Mouse (Mus musculus) 416B (cell line): ENCODE measurements around the gene Cacna1c.

Source experiments
- DNase-seq: peaks from one replicate; pipeline ENCODE4 v3.0.0; 2011; ENCODE audit warnings: low read depth

Gene Cacna1c

GRCm38 (mm10) chr6:118922328-118923211 lies 273.6 kb downstream of the Cacna1c start:
- peak; percentile 50 for DNase-seq

GRCm38 (mm10) chr6:118908176-118908575 lies 288.0 kb downstream of the Cacna1c start:
- DNase-seq = no peak

- no peak for DNase-seq
Measured at GRCm38 (mm10) chr6:118907704-118908103, 288.5 kb downstream of the Cacna1c start.

GRCm38 (mm10) chr6:118906878-118907277 lies 289.3 kb downstream of the Cacna1c start:
- no peak for DNase-seq

GRCm38 (mm10) chr6:118899688-118900087 lies 296.5 kb downstream of the Cacna1c start:
- DNase-seq = no peak

GRCm38 (mm10) chr6:118897101-118897500 lies 299.1 kb downstream of the Cacna1c start:
- no peak for DNase-seq

GRCm38 (mm10) chr6:118894043-118894442 lies 302.2 kb downstream of the Cacna1c start:
- no peak for DNase-seq

- no peak for DNase-seq
Measured at GRCm38 (mm10) chr6:118889441-118889840, 306.8 kb downstream of the Cacna1c start.

GRCm38 (mm10) chr6:118887032-118887431 lies 309.2 kb downstream of the Cacna1c start:
- no peak for DNase-seq

GRCm38 (mm10) chr6:118884961-118885360 lies 311.3 kb downstream of the Cacna1c start:
- no peak for DNase-seq

GRCm38 (mm10) chr6:118884073-118884551 lies 312.1 kb downstream of the Cacna1c start:
- no peak for DNase-seq

GRCm38 (mm10) chr6:118876204-118876603 lies 320.0 kb downstream of the Cacna1c start:
- no peak for DNase-seq

GRCm38 (mm10) chr6:118870241-118870841 lies 325.9 kb downstream of the Cacna1c start:
- no peak for DNase-seq

GRCm38 (mm10) chr6:118867384-118867783 lies 328.8 kb downstream of the Cacna1c start:
- DNase-seq = no peak

GRCm38 (mm10) chr6:118866889-118867288 lies 329.3 kb downstream of the Cacna1c start:
- DNase-seq = no peak

- no peak for DNase-seq
Measured at GRCm38 (mm10) chr6:118865777-118866380, 330.3 kb downstream of the Cacna1c start.

GRCm38 (mm10) chr6:118864696-118865620 lies 331.3 kb downstream of the Cacna1c start:
- DNase-seq = no peak

GRCm38 (mm10) chr6:118862727-118863126 lies 333.5 kb downstream of the Cacna1c start:
- DNase-seq = no peak

- no peak for DNase-seq
Measured at GRCm38 (mm10) chr6:118862091-118862490, 334.1 kb downstream of the Cacna1c start.

- DNase-seq = no peak
Measured at GRCm38 (mm10) chr6:118858431-118858830, 337.8 kb downstream of the Cacna1c start.

- DNase-seq = no peak
Measured at GRCm38 (mm10) chr6:118852131-118852530, 344.1 kb downstream of the Cacna1c start.

- no peak for DNase-seq
Measured at GRCm38 (mm10) chr6:118851086-118851485, 345.1 kb downstream of the Cacna1c start.
